Mouse (Mus musculus): ENCODE measurements around the gene Blnk. TPM values are rescaled to one million over a fixed set of nuclear protein-coding genes. Genes with fewer than 3 reads are reported as not detected.
A peak's percentile ranks its signal among the peaks of the same experiment; 100 is the strongest.

The Blnk gene
- polyA plus RNA-seq, 1 experiment = 0.43 TPM

- H3K4me1 ChIP-seq = peaks cover 6% of the 10 kb centered on the region
- peaks cover 51% of the 10 kb centered on the region for H3K27me3 ChIP-seq (replicated peaks)
- TF ChIP-seq FLI1 (IDR thresholded peaks at IDR 0.05; ENCODE audit: low read length) (no peak), GATA1 (IDR thresholded peaks at IDR 0.05; ENCODE audit: borderline replicate concordance, low read length) (no peak)
- H3K4me3 ChIP-seq (replicated peaks) = no peak overlapping the region
- H3K9me3 ChIP-seq = no peaks in the 10 kb centered on the region
- no peaks in the 10 kb centered on the region for H3K36me3 ChIP-seq (replicated peaks; ENCODE audit: low read length)
Observed at GRCm38 (mm10) chr19:41022244-41022643, 27.9 kb upstream of the Blnk start.

DNA sequence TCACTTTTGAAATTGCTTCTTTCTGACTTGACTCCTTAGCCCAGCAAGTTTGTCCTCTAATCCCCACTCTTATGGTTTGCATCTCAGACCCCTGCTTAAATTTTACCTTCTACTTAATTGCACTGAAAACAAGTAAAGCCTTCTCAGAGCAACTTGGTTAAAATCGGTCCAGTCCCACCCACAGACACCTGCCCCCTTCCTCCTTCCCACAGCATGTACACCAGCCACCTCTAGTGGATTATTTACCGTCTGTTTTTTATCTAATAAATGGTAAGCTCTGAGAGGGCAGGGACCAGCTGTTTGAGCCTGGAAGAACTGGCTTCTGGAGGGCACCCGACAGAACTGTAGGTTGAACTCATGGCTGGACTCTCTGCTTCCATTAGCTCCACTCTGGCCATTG is 26.2 kb upstream of the Blnk start:
- Histone ChIP-seq H3K9me3 (no peaks in the 10 kb centered on the region), H3K4me3 (replicated peaks) (no peak overlapping the region), H3K36me3 (replicated peaks; ENCODE audit: low read length) (no peaks in the 10 kb centered on the region), H3K27me3 (replicated peaks) (peaks cover 54% of the 10 kb centered on the region), H3K4me1 (peaks cover 11% of the 10 kb centered on the region)
- no peak for TF ChIP-seq GATA1 (IDR thresholded peaks at IDR 0.05; ENCODE audit: borderline replicate concordance, low read length)
- no peak for TF ChIP-seq FLI1 (IDR thresholded peaks at IDR 0.05; ENCODE audit: low read length)

DNA sequence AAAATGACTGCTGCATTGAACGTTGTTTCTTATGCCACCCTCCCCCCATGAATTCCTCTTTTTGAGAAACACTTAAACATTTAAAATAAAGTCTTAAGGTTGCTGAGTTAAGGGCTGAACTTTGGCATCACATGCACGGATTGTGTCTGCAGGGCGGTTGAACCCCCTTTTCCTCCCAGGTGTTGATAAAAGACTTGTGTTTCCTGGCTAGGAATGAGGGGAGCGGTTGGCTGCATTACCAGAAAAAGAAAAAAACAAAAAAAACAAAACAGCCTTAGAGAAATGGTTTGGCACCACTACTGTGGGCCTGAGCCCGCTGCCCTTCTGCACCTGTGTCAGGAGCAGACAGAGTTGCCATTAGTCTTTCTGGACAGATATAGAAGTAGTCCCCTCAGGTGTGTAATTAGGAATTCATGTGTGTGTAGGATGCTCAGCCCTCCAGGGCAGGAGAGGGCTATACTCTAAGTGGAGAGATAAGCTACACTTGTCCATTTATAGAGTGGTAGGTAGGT is 24.9 kb upstream of the Blnk start:
- H3K9me3 ChIP-seq = no peaks in the 10 kb centered on the region
- no peaks in the 10 kb centered on the region for H3K36me3 ChIP-seq (replicated peaks; ENCODE audit: low read length)
- peaks cover 11% of the 10 kb centered on the region for H3K4me1 ChIP-seq
- H3K27me3 ChIP-seq (replicated peaks) = peaks cover 55% of the 10 kb centered on the region
- no peak overlapping the region for H3K4me3 ChIP-seq (replicated peaks)
- TF ChIP-seq GATA1 (IDR thresholded peaks at IDR 0.05; ENCODE audit: borderline replicate concordance, low read length) = no peak
- no peak for TF ChIP-seq FLI1 (IDR thresholded peaks at IDR 0.05; ENCODE audit: low read length)

DNA sequence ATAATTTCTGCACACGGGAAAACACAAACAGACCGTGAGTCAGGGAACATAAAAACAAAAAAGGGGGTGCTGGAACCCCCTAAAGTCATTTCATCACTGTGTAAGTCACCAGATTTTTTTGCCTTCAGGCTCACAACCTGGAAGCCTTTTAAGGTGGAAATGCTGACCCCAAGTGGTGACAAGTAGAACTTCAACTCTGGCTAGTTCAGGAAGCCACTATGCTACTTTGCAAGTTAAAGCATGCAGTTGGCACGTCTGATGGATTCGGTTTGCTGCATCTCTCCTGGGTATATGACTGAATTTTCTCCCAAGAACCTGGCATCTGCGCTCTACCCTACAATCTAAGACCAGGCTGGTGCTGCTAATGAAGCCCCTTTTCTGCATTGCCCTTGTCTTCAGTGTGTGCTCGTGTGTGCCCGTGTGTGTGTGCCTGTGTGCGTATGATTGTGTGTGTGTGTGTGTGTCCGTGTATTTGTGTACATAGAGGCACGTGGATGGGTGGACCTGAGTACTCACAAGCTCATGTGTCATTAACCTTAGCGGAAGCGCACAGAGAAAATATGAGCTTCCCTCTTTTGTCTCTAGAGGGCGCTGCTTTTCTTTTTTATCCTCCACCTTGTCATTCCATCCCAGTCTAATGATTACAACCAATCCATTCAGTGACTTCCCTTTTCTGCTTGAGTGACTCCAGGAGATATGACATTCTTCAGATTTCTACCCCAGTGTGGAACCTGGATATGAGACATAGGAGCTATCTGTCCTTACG is 21.8 kb upstream of the Blnk start:
- Histone ChIP-seq H3K4me3 (replicated peaks) (peak overlapping the region; percentile 90), H3K9me3 (no peaks in the 10 kb centered on the region), H3K27me3 (replicated peaks) (peaks cover 44% of the 10 kb centered on the region), H3K36me3 (replicated peaks; ENCODE audit: low read length) (no peaks in the 10 kb centered on the region), H3K4me1 (peaks cover 12% of the 10 kb centered on the region)
- TF ChIP-seq FLI1 (IDR thresholded peaks at IDR 0.05; ENCODE audit: low read length) (no peak), GATA1 (IDR thresholded peaks at IDR 0.05; ENCODE audit: borderline replicate concordance, low read length) (no peak)

GRCm38 (mm10) chr19:41014003-41014402 is 19.7 kb upstream of the Blnk start:
- TF ChIP-seq GATA1 (IDR thresholded peaks at IDR 0.05; ENCODE audit: borderline replicate concordance, low read length) = no peak
- TF ChIP-seq FLI1 (IDR thresholded peaks at IDR 0.05; ENCODE audit: low read length) = no peak
- Histone ChIP-seq H3K36me3 (replicated peaks; ENCODE audit: low read length) (no peaks in the 10 kb centered on the region), H3K4me1 (peaks cover 12% of the 10 kb centered on the region), H3K4me3 (replicated peaks) (no peak overlapping the region), H3K27me3 (replicated peaks) (peaks cover 38% of the 10 kb centered on the region), H3K9me3 (no peaks in the 10 kb centered on the region; the same call in 1 of the 2 replicates)

- Histone ChIP-seq H3K27me3 (replicated peaks) (peaks cover 35% of the 10 kb centered on the region), H3K4me3 (replicated peaks) (no peak overlapping the region), H3K9me3 (no peaks in the 10 kb centered on the region; the same call in 1 of the 2 replicates), H3K4me1 (peaks cover 12% of the 10 kb centered on the region), H3K36me3 (replicated peaks; ENCODE audit: low read length) (no peaks in the 10 kb centered on the region)
- TF ChIP-seq FLI1 (IDR thresholded peaks at IDR 0.05; ENCODE audit: low read length) (no peak), GATA1 (IDR thresholded peaks at IDR 0.05; ENCODE audit: borderline replicate concordance, low read length) (no peak)
Observed at GRCm38 (mm10) chr19:41013591-41013990, 19.3 kb upstream of the Blnk start.

DNA sequence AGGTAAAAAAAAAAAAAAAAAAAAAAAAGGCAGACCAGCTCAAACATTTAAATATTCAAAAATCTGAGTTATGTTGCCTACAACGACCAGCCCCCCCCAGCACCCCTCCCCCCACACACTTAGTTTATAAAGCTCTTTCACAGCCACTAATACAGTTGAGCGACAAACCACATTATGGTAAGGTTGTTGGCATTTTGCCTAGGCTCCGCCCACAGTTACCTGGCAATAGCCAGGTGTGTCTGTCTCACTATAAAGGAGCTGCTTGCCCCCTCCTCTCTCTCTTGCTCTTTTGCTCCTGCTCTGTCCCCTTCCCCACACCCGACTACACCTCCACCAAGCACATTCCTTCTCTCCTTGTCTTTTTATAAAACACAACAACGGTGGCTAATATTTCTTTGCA is 17.3 kb upstream of the Blnk start:
- TF ChIP-seq GATA1 (IDR thresholded peaks at IDR 0.05; ENCODE audit: borderline replicate concordance, low read length) (no peak), FLI1 (IDR thresholded peaks at IDR 0.05; ENCODE audit: low read length) (no peak)
- Histone ChIP-seq H3K36me3 (replicated peaks; ENCODE audit: low read length) (no peaks in the 10 kb centered on the region), H3K4me3 (replicated peaks) (no peak overlapping the region), H3K4me1 (peaks cover 12% of the 10 kb centered on the region), H3K27me3 (replicated peaks) (peaks cover 26% of the 10 kb centered on the region), H3K9me3 (no peaks in the 10 kb centered on the region; the same call in 1 of the 2 replicates)

- TF ChIP-seq GATA1 (IDR thresholded peaks at IDR 0.05; ENCODE audit: borderline replicate concordance, low read length) = no peak
- no peak for TF ChIP-seq FLI1 (IDR thresholded peaks at IDR 0.05; ENCODE audit: low read length)
- H3K4me1 ChIP-seq = peaks cover 6% of the 10 kb centered on the region; the same call in 1 of the 2 replicates
- no peaks in the 10 kb centered on the region; the same call in 1 of the 2 replicates for H3K9me3 ChIP-seq
- H3K4me3 ChIP-seq (replicated peaks) = no peak overlapping the region
- no peaks in the 10 kb centered on the region for H3K36me3 ChIP-seq (replicated peaks; ENCODE audit: low read length)
- peaks cover 19% of the 10 kb centered on the region for H3K27me3 ChIP-seq (replicated peaks)
Observed at GRCm38 (mm10) chr19:41008674-41009395, 14.5 kb upstream of the Blnk start.

- Histone ChIP-seq H3K9me3 (peaks cover 5% of the 10 kb centered on the region), H3K4me1 (no peaks in the 10 kb centered on the region; the same call in 1 of the 2 replicates), H3K4me3 (replicated peaks) (no peak overlapping the region), H3K36me3 (replicated peaks; ENCODE audit: low read length) (no peaks in the 10 kb centered on the region), H3K27me3 (replicated peaks) (peaks cover 14% of the 10 kb centered on the region)
- TF ChIP-seq FLI1 (IDR thresholded peaks at IDR 0.05; ENCODE audit: low read length) (no peak), GATA1 (IDR thresholded peaks at IDR 0.05; ENCODE audit: borderline replicate concordance, low read length) (no peak)
Observed at GRCm38 (mm10) chr19:41007733-41008132, 13.4 kb upstream of the Blnk start.

- H3K9me3 ChIP-seq = peaks cover 8% of the 10 kb centered on the region
- H3K4me3 ChIP-seq (replicated peaks) = peak overlapping the region; percentile 47
- TF ChIP-seq GATA1 (IDR thresholded peaks at IDR 0.05; ENCODE audit: borderline replicate concordance, low read length) = no peak
- TF ChIP-seq FLI1 (IDR thresholded peaks at IDR 0.05; ENCODE audit: low read length) = no peak
- peaks cover 11% of the 10 kb centered on the region for H3K27me3 ChIP-seq (replicated peaks)
- no peaks in the 10 kb centered on the region for H3K36me3 ChIP-seq (replicated peaks; ENCODE audit: low read length)
- no peaks in the 10 kb centered on the region for H3K4me1 ChIP-seq
Observed at GRCm38 (mm10) chr19:41007326-41007725, 13.0 kb upstream of the Blnk start.

Measured in megakaryocyte, embryonic 14.5 days (primary cell).